Mouse (Mus musculus): ENCODE measurements at regions not wholly inside any gene's neighbourhood (a gene's known extent, or its start where the extent isn't known, plus 50 kb on each side); places are given as distances from the start of the nearest gene placed in this dataset.

GRCm38 (mm10) chr5:100246709-100247108, 87.1 kb upstream of the Tmem150c start:
- DNase-seq (ENCODE audit: low spot score in 2 of 2): no peak

- no peak for DNase-seq (ENCODE audit: low spot score in 2 of 2)
These were observed 85.2 kb upstream of the Tmem150c start for GRCm38 (mm10) chr5:100244811-100245210.

GRCm38 (mm10) chr5:100240876-100241275, 81.3 kb upstream of the Tmem150c start:
- peak in 1 of 2 experiments; percentile 31 for DNase-seq (ENCODE audit: low spot score in 2 of 2)

DNA sequence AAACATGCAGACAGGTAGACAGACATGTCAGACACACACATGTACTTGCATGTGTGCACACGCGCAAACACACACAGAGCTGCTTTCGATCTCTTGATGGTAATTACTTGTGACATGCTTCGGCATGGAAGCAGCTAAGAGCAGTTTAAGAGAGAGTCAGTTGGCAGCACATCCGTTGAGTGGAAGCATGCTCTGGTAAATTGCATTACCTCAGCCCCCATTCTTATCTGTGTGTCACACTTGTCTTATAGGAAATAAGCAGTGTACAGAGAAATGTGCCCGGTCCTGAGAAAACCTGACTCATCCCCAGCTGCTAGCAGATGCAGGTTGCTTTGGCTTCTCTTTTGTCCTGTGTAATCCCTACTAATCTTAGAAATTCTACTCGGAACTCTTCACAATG, 80.0 kb upstream of the Tmem150c start:
- DNase-seq (ENCODE audit: low spot score in 2 of 2): no peak

DNA sequence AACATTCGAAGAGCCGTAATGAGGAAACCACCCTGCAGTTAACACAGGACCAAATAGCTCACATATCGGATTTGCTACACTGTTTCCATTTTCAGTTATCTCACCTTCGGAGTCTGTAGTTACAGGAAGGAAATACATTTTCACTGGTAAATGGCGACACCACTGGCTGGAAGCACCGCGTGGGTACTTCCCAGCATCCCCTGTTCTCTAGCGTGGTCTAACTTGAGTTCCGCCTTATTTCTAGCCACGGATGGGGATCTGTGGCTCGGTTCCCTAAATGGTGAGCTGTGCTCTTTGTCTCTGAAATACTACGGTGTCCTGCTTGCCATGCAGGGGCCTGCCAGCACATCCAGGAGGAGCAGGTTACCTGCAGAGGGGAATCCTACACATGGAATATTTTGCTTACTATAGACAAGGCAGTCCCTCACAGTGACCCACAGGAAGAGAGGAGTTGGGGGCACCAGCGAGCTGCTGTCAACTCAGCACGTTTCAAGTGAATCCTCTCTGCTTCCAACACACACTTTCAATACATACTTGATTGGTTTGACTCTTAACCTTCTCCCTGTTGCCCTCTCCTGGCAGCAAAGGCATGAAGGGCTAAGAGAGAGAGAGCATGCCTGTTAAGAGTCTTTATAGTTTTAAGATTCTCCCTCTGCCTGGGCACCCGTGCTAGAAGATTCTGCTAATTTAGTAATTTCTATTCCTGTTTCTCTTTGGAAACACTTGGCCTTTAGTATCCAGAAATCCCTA, 78.9 kb upstream of the Tmem150c start:
- no peak for DNase-seq (ENCODE audit: low spot score in 2 of 2)

DNA sequence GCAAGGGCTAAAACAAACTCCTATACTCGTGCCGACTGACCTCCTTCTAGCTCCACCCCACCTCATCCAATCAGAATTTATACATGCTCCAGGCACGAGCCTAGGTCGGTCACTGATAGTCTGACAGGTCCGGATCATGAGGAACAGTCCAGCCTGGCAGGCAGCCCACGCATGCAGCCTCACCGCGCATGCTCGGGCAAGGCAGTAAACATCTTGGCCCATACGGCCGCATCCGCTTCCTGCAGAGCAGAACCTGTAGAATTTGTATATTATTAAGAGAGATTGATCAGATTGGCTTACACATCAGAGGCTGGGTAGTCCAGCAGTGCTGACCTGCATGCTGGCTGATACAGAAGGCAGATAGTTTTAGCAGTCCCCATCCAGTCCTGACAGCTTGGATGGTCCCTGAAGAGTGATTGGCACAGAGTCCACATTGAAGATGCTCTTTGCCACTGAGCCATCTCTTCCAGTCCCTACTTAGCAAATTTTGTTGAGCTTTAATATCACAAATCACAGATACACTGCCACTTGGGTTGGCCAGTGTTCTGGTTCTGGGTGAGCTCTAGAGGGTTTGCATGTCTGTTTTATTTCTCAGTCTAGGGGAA, 78.2 kb upstream of the Tmem150c start:
- no peak for DNase-seq (ENCODE audit: low spot score in 2 of 2)

DNA sequence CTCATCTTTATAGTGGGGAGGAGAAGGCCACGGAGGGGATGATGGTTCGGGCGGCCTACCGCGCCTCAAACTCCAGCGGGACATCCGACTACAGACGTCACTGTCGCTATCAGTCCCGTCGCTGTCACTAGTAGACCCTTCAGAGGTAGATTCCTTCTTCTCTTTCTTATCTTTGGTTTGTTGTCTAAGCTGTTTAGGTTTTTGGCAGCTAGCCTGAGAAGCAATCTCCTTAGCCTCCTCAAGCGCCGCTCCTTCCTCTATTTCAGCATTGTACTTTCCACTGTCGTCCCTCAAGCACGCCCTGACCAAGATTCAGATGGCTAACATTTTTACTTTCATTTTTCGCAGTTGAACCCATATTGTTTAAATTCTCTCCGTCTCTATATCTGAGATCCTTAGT, 76.7 kb upstream of the Tmem150c start:
- DNase-seq (ENCODE audit: low spot score in 2 of 2): no peak

DNA sequence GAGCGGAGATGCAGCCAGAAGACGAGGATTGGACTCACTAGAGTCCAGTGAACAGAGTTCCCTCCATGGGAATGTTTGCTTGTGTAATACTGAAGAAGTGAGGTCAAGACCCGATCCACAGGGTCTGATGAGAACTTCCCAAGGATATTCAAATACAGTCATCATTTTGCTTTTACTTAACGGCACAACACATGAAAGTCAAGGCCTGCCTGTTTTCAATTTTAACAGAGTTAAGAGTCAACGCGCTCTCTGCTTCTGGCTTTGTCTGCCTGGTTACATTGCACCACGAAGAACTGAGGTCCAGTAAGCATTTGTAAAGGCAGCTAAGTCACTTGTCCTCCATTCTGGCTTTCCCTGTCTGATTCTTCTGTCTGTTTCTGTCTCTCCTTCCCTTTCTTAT, 72.5 kb upstream of the Tmem150c start:
- no peak for DNase-seq (ENCODE audit: low spot score in 2 of 2)

GRCm38 (mm10) chr5:100231574-100231973, 72.0 kb upstream of the Tmem150c start:
- DNase-seq (ENCODE audit: low spot score in 2 of 2): no peak

DNA sequence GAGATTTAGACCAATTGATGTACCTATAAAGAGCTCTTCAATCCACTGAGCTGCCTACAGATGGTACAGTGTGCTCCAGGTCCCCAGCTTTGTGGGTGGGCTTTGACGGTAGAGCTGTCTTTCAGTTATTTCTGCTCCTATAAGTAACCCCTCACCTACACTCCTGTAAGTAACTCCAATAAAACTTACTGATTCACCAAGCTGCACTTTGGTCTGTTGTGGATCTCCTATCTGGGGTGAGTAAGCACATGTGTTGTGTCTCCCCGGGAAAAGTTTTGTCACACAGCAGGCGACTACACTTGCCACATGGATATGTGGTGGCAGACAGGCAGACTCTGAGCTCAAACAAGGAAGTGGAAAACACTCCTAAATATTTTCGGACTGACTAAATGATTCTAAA, 70.4 kb upstream of the Tmem150c start:
- DNase-seq (ENCODE audit: low spot score in 2 of 2): no peak

DNA sequence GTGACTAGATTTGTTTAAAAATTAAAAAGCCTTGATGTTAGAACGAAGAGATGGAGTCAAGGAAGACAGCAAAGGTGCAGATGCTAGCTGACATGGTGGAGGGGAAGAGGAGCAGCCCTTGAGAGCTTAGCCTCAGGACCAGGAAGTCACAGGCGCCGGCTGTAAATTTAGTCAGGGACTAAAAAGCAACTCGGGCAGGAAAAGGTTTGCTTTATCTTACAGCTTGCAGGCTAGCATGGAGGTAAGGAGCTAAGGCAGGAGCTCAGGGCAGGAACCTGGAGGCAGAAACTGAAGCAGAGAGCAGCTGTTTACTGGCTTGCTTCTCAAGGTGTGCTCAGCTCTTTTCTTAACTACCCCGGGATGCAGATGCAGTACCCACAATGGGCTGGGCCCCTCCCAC, 68.3 kb upstream of the Tmem150c start:
- DNase-seq (ENCODE audit: low spot score in 2 of 2): no peak

DNA sequence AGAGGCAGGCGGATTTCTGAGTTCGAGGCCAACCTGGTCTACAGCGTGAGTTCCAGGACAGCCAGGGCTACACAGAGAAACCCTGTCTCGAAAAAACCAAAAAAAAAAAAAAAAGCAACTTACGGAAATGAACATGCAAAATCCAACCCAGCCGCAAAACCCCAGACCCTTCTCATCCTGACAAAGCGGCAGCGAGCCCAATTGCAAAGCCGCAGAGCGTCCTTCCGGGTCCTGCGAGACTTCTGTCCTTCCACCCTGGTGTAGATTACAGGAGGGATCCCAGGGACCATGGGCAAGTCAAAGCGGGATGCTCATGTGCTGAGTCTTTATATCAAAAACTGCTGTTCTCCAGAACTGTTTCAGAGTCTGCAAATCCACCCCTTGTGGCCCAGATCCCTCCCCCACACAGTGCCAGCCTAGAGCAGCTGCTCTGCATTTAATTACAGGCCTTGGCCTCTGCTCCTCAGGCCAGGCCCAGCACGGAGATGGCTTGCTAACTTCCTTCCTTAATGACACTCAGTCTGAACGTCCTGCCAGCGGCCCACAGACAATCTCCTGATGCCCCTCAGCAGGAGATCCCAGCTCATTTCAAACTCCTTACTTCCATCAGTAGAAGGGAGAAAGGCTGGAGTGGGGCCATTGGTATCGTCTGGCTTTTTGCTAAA, 67.1 kb upstream of the Tmem150c start:
- DNase-seq (ENCODE audit: low spot score in 2 of 2): no peak

GRCm38 (mm10) chr5:100225491-100225890, 65.9 kb upstream of the Tmem150c start:
- DNase-seq (ENCODE audit: low spot score in 2 of 2): no peak

GRCm38 (mm10) chr5:100224773-100225363, 65.3 kb upstream of the Tmem150c start:
- no peak for DNase-seq (ENCODE audit: low spot score in 2 of 2)

DNA sequence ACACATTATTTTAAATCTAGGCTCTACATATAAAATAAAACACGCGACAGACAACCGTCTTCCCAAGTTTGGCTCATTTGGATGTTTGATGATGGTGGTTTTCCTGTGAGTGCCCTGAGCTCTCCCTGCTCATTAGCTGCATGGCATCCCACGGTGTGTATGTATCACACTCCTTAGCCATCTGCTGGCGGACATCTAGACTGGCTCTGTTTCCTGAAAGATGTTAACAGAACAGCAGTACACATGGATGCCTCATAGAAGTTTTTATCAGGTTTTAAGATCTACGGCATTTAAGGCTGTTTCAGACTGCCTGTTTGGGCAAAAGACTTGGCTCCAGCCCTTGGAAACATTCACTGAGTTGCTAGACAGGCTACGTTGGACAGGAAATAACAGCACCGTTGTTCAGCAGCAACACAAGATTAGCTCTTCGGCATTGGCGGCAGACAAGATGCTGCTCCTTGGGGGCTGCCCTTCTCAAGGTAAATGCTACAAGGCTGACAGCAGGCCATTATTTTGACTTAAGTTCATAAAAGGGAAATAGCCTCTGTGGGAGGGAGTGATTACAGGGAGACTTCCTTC, 61.5 kb upstream of the Tmem150c start:
- no peak for DNase-seq (ENCODE audit: low spot score in 2 of 2)

DNA sequence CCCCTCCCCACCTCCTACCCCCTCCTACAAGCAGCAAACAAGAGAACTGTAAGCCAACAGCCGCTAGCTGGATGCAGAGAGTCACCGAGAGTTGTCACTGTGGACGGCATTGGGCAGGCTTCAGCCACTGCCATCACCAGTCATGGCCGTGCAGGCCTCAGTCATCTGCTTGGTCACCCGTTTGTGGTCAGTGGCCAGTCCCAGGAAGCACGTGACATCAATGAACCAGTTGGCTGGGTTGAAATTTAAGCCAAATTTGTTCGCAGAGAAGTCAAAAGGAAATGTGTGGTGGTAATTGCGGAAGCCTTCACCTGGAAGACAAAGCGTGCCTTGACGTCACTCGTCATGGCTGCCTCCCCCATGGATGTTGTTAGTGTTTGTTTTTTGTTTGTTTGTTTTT, 60.7 kb upstream of the Tmem150c start:
- DNase-seq (ENCODE audit: low spot score in 2 of 2): no peak

GRCm38 (mm10) chr5:100218256-100218851, 58.7 kb upstream of the Tmem150c start:
- no peak for DNase-seq (ENCODE audit: low spot score in 2 of 2)

DNA sequence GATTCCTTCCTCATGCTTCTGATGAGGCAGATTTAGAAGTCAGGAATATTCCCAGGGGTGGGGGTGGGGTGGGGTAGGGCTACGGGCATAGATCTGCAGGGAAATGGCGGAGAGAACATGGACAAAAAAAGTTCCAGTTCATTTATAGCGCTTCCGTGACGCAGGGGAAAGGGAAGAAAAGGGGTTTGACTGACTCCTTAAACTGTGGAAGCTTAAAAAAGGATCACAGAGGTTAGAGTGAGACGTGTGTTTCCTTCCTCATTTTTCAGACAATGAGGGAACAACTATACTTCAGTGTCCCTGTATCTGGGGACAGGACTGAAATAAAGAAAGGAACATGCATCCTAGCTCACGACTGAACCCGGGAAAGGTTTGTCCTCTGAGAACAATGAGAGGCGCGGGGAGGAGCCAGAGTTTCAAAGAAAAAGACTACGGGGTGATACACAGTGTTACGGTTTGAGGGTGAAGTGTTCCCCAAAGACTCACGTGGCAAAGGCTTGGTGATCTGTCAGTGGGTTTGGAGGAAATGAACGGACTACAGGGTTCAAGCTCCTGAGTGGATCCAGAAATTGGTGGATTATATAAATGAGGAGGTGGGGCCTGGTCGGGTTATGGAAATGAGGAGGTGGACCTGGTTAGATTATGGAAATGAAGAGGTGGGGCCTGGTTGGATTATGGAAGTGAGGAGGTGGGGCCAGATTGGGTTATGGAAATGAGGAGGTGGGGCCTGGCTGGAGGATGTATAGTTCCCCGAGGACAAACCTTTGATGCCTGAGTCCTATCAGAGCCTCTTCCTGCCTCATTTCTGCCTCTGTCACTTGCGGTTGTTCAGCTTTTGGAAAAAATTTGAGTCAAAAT, 57.8 kb upstream of the Tmem150c start:
- no peak for DNase-seq (ENCODE audit: low spot score in 2 of 2)

- no peak for DNase-seq (ENCODE audit: low spot score in 2 of 2)
These were observed 54.3 kb upstream of the Tmem150c start for GRCm38 (mm10) chr5:100213901-100214300.

GRCm38 (mm10) chr5:100210708-100211107, 51.1 kb upstream of the Tmem150c start:
- DNase-seq (ENCODE audit: low spot score in 2 of 2): no peak
